Mouse (Mus musculus) heart, adult 2 months (tissue): ENCODE measurements around the gene Ttc14.

Experiments used
- CTCF ChIP-seq: fragments of 200-600 bp; IDR thresholded peaks from 2 replicates; pipeline ENCODE4 v1.8.1; 2022; ENCODE audit warnings: antibody characterized with exemption, mild to moderate bottlenecking, moderate library complexity
- POLR2A ChIP-seq: fragments of 200-500 bp; IDR thresholded peaks from 2 replicates; pipeline ENCODE4 v1.6.1; 2011; ENCODE audit warnings: mild to moderate bottlenecking, low read depth, low read length, control low read depth; ENCODE audit not compliant: insufficient read depth

DNA sequence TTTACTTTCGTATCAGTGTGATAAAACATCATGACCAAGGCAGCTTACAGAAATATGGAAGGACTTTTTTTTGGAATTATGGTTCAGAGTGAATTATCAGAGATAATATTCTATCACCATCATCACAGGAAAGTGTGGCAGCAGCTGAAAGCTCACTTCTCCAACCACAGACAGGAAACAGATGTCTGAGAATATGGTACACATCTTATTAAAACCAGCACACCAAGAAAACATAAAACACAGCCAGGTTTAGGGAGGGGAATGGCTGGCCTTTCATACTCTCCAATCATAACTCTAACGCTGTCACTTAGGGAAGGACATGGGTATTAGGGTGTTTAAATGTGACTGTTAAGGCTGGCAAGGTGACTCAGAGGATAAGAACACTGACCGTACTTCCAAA is 59.3 kb downstream of the Ttc14 start:
- no peak for TF ChIP-seq POLR2A
- no peak for TF ChIP-seq CTCF
